Mouse (Mus musculus) C2C12 (cell line): Measurements from ENCODE around the gene Gm2007. TPM values are rescaled to one million over a fixed set of nuclear protein-coding genes. Genes with fewer than 3 reads are reported as not detected.
"Not testable (repeated sequence)": the region's sequence is repeated elsewhere in the genome, so short reads cannot be mapped to it uniquely, and the experiment has no call there.

Experiments
- H3K27me3 ChIP-seq: one replicate; pipeline ENCODE4 v1.6.1; 2011; ENCODE audit not compliant: control insufficient read depth, insufficient read depth, insufficient read length
- H3K36me3 ChIP-seq: one replicate; pipeline ENCODE4 v1.6.1; 2011; ENCODE audit not compliant: control insufficient read depth, insufficient read depth
- H3K4me3 ChIP-seq: one replicate; pipeline ENCODE4 v1.5.1; 2011; ENCODE audit warnings: mild to moderate bottlenecking, control low read depth; ENCODE audit not compliant: poor library complexity, insufficient read depth, severe bottlenecking
- H3K79me2 ChIP-seq: one replicate; pipeline ENCODE4 v1.6.1; 2011; ENCODE audit not compliant: control insufficient read depth, insufficient read depth
- H3K79me3 ChIP-seq: one replicate; pipeline ENCODE4 v1.6.1; 2011; ENCODE audit warnings: low read depth, control low read depth
- H3ac ChIP-seq: one replicate; pipeline ENCODE3; 2011; ENCODE audit warnings: low read depth; ENCODE audit not compliant: control insufficient read depth, insufficient read length
- long read RNA-seq, 2 experiments: library from polyadenylated mRNA; unstranded; transcript quantifications; one replicate each; pipeline ENCODE4 v2.0.0; 2019 to 2020
- polyA plus RNA-seq: library from polyadenylated mRNA; unstranded; fragments of >200 nt; fragmentation: generic; extraction: Trizol; gene quantifications from one replicate; pipeline ENCODE4 v1.2.1, GENCODE M21; 2012; ENCODE audit warnings: missing spikeins

Gm2007 gene
- polyA plus RNA-seq: not detected
- long read RNA-seq, experiment 1, partial matches to known transcripts: 0 of 10 reads
- long read RNA-seq, experiment 1, other reads (novel, unspliced or antisense): 10 of 10 reads
- long read RNA-seq, experiment 2, partial matches to known transcripts: 0 of 6 reads
- long read RNA-seq, experiment 2, other reads (novel, unspliced or antisense): 6 of 6 reads

DNA sequence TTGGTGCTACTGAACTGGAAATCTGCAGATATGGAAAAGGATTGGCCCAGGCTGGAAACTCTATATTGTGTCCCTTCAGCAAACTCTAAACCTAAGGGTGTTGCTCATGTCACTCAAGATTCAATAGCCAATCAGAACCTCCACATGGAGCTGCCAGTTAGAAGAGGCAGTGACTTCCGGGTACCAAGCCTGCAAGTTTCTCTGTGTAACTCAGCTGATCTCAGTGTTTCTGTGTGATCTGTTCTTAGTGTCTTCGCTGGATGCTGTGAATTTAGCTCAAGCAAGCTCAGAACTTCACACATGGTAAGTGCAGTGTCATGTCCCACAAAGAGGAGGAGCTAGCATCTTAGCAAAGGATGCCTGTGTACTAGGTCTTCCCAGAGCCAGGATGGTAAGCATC is at the start of gene Gm2007:
Gene Gm2007 (plus strand): TSS at position 301 of the 400 bp plus-strand sequence.
- not testable (repeated sequence) for H3K36me3 ChIP-seq, H3K4me3 ChIP-seq, H3K79me2 ChIP-seq, H3K79me3 ChIP-seq, H3ac ChIP-seq, H3K27me3 ChIP-seq

DNA sequence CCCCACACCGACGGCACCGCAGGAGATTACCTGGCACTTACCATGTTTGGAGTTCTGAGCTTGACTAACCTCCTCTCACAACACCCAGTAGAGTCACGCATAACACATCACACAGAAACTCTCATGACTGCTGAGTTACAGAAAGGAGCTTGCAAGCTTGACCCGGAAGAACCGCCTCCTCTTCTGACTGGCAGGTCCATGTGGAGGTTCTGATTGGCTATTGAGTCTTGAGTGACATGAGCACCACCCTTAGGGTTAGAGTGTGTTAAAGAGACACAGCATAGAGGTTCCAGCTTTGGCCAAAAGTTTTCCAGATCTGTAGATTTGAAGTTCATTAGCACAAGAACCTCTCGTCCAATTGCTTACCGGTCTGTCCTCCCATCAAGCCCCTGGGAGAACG is 37.8 kb upstream of the Gm2007 start, which contains the start of gene Zfp969:
Gene Zfp969 (minus strand): TSS at position 101 of the 400 bp plus-strand sequence.
- H3K79me3 ChIP-seq, H3K27me3 ChIP-seq, H3K4me3 ChIP-seq, H3K79me2 ChIP-seq, H3K36me3 ChIP-seq, H3ac ChIP-seq: not testable (repeated sequence)

DNA sequence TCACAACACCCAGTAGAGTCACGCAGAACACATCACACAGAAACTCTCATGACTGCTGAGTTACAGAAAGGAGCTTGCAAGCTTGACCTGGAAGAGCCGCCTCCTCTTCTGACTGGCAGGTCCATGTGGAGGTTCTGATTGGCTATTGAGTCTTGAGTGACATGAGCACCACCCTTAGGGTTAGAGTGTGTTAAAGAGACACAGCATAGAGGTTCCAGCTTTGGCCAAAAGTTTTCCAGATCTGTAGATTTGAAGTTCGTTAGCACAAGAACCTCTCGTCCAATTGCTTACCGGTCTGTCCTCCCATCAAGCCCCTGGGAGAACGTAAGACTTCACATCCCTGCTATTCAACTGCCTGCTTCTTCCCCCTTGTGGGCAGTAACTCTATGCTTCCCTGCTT is 59.7 kb downstream of the Gm2007 start, which contains the start of gene Gm14288:
Gene Gm14288 (minus strand): TSS at position 101 of the 400 bp plus-strand sequence.
- H3K27me3 ChIP-seq, H3K79me3 ChIP-seq, H3ac ChIP-seq, H3K36me3 ChIP-seq, H3K4me3 ChIP-seq, H3K79me2 ChIP-seq: not testable (repeated sequence)

Other genes starting within 250 kb of the Gm2007 start
- not detected for gene Gm11007, start 97.6 kb upstream of the Gm2007 start, polyA plus RNA-seq
- gene Zfp969, start 37.9 kb upstream of the Gm2007 start, polyA plus RNA-seq: 11.7 TPM
- gene Gm14288, start 59.6 kb downstream of the Gm2007 start, polyA plus RNA-seq: 1.4 TPM
- gene Gm6710, start 127.7 kb downstream of the Gm2007 start, polyA plus RNA-seq: 2.7 TPM
- 0.84 TPM for gene Zfp966, start 189.6 kb downstream of the Gm2007 start, polyA plus RNA-seq
- gene Gm2026, start 223.8 kb downstream of the Gm2007 start, polyA plus RNA-seq: 1.4 TPM